Mouse (Mus musculus): ENCODE measurements around the gene Uhrf1bp1. TPM values are rescaled to one million over a fixed set of nuclear protein-coding genes. Genes with fewer than 3 reads are reported as not detected.

Gene Uhrf1bp1
- polyA plus RNA-seq, 1 experiment from 2014 or later, result 6.4 TPM

DNA sequence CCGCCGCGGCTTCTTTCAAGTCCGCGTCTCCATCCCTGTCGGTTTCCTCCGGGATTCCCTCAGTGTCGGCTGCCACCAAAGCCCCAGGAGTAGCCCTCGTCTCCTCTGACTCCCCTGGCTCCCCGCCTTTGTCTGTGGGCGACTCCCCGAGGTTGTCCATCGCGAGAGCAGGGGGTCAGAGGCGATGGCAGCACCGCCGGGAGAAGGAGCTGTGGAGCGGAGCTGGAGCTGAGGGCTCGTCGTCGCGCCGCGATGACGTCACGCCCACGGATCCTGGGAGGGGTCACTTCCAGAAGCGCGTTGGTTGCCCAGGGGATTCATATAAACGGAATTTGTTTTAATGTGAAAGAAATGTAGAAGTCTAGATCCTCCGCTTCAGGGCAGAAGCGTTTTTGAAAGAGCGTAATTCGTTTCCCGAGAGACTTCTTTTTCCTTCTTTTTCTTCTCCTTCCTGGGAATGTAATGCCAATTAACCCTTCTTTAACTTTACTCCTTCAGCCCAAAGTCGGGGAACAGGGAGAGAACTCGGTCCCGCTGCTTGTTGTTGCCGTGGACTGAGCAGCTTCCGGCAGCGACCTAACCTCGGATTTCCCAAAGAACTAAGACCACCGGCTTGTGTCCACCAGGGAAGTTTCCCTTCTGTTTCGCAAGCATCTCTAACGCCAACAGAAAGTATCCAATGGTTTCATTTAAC, 51.4 kb downstream of the Uhrf1bp1 start:
- under 1% methylated on average over 45 of the region's 45 CpGs for WGBS
- H3K4me2 ChIP-seq, result peak overlapping the region; percentile 94
- peak; percentile 49; the same call in 1 of the 2 replicates for ATAC-seq (ENCODE audit: low FRiP score, low read depth)
- H3K4me1 ChIP-seq (replicated peaks), result peaks cover 46% of the 10 kb centered on the region
- peak overlapping the region; percentile 90 for H3K27ac ChIP-seq (replicated peaks)
- peaks cover 16% of the 10 kb centered on the region for H3K36me3 ChIP-seq
- no peaks in the 10 kb centered on the region for H3K9me3 ChIP-seq
- peak overlapping the region; percentile 80 for H3K9ac ChIP-seq
- peak overlapping the region; percentile 88 for H3K4me3 ChIP-seq
- H3K27me3 ChIP-seq, result no peaks in the 10 kb centered on the region

- no peaks in the 10 kb centered on the region for H3K27me3 ChIP-seq
- peaks cover 10% of the 10 kb centered on the region; the same call in 1 of the 2 replicates for H3K36me3 ChIP-seq
- WGBS, result 1% methylated on average over 12 of the region's 12 CpGs
- H3K9ac ChIP-seq, result peak overlapping the region; percentile 80
- H3K4me1 ChIP-seq (replicated peaks), result peaks cover 46% of the 10 kb centered on the region
- H3K4me3 ChIP-seq, result peak overlapping the region; percentile 88
- H3K9me3 ChIP-seq, result no peaks in the 10 kb centered on the region
- ATAC-seq (ENCODE audit: low FRiP score, low read depth), result no peak; the same call in 1 of the 2 replicates
- H3K4me2 ChIP-seq, result peak overlapping the region; percentile 94
- peak overlapping the region; percentile 90 for H3K27ac ChIP-seq (replicated peaks)
Observed at GRCm38 (mm10) chr17:27908206-27908887, 52.1 kb downstream of the Uhrf1bp1 start.

- H3K4me3 ChIP-seq, result peak within 1 kb of the TSS; percentile 88
Observed at GRCm38 (mm10) chr17:27908888-27909621, 52.8 kb downstream of the Uhrf1bp1 start, which contains the start of gene Anks1. Gene Anks1 (plus strand): TSS chr17:27909306.

DNA sequence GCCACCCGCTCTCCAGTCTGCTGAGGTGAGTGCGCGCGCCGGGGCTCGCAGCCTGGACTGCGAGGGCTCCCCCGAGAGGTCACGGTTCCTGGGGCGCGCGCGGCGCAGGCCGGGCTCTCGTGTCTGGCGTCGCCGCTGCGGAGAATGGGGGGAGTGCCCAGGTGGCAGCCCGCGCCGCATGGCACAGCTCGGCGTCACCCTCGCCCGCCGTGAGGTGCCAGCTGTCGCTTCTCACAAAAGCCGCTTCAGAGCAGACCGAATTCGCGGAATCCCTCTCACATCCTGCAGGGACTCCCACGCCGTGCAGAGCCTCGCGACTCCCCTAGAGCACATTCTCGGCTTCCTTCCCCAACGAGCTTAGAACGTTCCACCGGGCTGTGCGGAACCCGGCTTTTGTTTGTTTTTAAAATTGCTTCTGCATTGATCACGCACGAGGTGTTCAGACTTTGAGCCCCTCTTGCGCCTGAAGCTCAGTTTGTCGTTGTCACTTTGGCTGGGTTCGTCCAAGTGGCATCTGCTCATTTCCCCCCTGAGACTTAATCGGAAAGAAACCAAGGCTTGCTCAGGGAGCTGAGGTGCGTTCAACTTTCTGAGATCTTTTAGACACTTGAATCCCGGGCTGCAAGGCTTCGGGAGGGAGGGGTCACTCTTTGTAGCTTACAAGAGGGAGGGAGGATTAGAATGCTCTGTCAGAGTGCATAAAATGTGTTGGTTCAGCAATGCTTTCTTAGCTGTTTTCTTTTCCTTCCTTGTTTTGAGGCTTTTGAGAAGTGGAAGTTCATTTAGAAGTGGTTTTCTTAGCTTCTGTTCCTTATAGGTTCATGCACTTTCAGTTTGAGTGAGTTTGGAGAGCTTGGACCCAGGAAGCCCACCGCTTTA, 53.6 kb downstream of the Uhrf1bp1 start, which contains the start of gene Taf11:
Gene Taf11, minus strand, starts transcription at position 223 of the 879 bp plus-strand sequence.
- Histone ChIP-seq H3K27ac (replicated peaks) (peak within 1 kb of the TSS; percentile 90), H3K9ac (peak within 1 kb of the TSS; percentile 80), H3K9me3 (no peaks in the 10 kb centered on the region), H3K36me3 (peaks cover 2% of the 10 kb centered on the region; the same call in 1 of the 2 replicates), H3K4me1 (replicated peaks) (peaks cover 46% of the 10 kb centered on the region), H3K4me3 (peak within 1 kb of the TSS; percentile 88), H3K4me2 (peak within 1 kb of the TSS; percentile 94), H3K27me3 (no peaks in the 10 kb centered on the region)
- peak; percentile 32; the same call in 1 of the 2 replicates for ATAC-seq (ENCODE audit: low FRiP score, low read depth)
- 2% methylated on average over 50 of the region's 53 CpGs for WGBS

More at GRCm38 (mm10) chr17:27908888-27909621, 52.8 kb downstream of the Uhrf1bp1 start, which contains the start of gene Anks1:
- peak within 1 kb of the TSS; percentile 94 for H3K4me2 ChIP-seq
- peak within 1 kb of the TSS; percentile 80 for H3K9ac ChIP-seq
- WGBS, result under 1% methylated on average over 73 of the region's 78 CpGs
- H3K27ac ChIP-seq (replicated peaks), result peak within 1 kb of the TSS; percentile 90
- peak; percentile 92 for ATAC-seq (ENCODE audit: low FRiP score, low read depth)
- no peaks in the 10 kb centered on the region for H3K27me3 ChIP-seq
- H3K9me3 ChIP-seq, result no peaks in the 10 kb centered on the region
- peaks cover 46% of the 10 kb centered on the region for H3K4me1 ChIP-seq (replicated peaks)
- H3K36me3 ChIP-seq, result peaks cover 4% of the 10 kb centered on the region; the same call in 1 of the 2 replicates

GRCm38 (mm10) chr17:27911371-27911770, 55.1 kb downstream of the Uhrf1bp1 start:
- Histone ChIP-seq H3K4me2 (no peak overlapping the region), H3K9ac (no peak overlapping the region), H3K4me3 (no peak overlapping the region)

DNA sequence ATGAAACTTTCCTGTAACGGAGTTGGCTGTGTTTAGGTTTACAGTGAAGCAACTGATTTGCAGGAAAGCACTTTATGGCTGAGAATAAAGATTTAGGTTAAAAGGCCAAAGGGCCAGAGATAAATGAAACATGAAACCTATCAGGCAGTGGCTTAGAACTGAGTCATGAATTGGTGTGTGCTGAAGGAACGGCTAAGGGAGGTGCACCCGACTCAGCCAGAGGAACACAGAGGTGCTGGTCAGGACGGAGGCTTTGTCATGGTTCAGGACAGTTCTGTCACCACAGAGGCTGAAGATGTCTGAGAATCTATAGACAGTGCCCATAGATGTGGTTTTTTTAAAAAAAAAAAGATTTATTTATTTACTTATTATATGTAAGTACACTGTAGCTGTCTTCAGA, 58.5 kb downstream of the Uhrf1bp1 start:
- WGBS, result 95% methylated on average over 4 of the region's 4 CpGs
- H3K9ac ChIP-seq, result no peak overlapping the region
- H3K4me3 ChIP-seq, result no peak overlapping the region
- no peaks in the 10 kb centered on the region for H3K9me3 ChIP-seq
- no peak overlapping the region for H3K4me2 ChIP-seq
- ATAC-seq (ENCODE audit: low FRiP score, low read depth), result no peak
- no peaks in the 10 kb centered on the region for H3K36me3 ChIP-seq
- H3K27ac ChIP-seq (replicated peaks), result no peak overlapping the region
- H3K27me3 ChIP-seq, result no peaks in the 10 kb centered on the region
- peaks cover 21% of the 10 kb centered on the region for H3K4me1 ChIP-seq (replicated peaks)

More at GRCm38 (mm10) chr17:27911371-27911770, 55.1 kb downstream of the Uhrf1bp1 start:
- Histone ChIP-seq H3K27ac (replicated peaks) (no peak overlapping the region), H3K27me3 (no peaks in the 10 kb centered on the region), H3K36me3 (no peaks in the 10 kb centered on the region), H3K9me3 (no peaks in the 10 kb centered on the region), H3K4me1 (replicated peaks) (peaks cover 38% of the 10 kb centered on the region)
- ATAC-seq (ENCODE audit: low FRiP score, low read depth), result no peak
- WGBS, result 92% methylated on average over 7 of the region's 7 CpGs

DNA sequence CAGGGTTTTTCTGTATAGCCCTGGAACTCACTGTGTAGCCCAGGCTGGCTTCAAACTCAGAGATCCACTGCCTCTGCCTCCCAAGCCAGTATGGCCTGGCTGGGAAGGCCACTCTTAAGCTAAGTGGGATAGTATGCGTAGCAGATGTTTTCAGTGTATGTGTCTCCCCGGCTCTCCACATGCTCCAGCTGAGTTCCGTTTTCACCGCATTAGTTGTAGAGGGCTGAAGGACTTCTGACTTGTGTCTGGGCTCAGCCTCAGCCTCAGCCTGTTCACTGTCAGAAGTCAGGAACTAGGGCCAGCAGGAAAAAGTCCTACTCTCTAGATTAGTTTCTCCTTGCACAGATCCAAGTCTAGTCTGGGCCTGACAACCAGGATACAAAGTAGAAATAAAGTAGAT, 60.1 kb downstream of the Uhrf1bp1 start:
- Histone ChIP-seq H3K4me3 (no peak overlapping the region), H3K9ac (no peak overlapping the region), H3K36me3 (no peaks in the 10 kb centered on the region), H3K4me1 (replicated peaks) (peaks cover 13% of the 10 kb centered on the region), H3K27me3 (no peaks in the 10 kb centered on the region), H3K4me2 (no peak overlapping the region), H3K9me3 (no peaks in the 10 kb centered on the region), H3K27ac (replicated peaks) (no peak overlapping the region)
- ATAC-seq (ENCODE audit: low FRiP score, low read depth), result no peak
- 91% methylated on average over 4 of the region's 4 CpGs for WGBS

DNA sequence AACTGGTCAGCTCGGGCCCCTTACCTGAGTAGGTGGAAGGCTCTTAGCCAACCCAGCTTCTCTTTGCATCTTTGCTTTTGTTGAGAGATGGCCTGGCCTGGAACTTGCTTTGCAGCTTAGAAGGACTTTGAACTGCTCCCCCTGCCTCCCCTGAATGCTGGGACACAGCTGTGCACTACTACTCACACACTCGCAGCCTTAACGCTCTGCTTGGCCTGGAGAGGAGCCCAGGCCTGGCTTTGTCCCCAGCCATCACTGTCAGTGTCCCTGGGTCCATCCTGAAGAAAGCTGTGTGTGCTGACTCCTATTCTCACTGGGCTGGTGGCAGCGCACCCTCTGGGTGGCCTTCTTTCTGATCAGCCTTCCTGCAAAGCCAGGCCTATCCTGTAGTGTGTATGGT, 64.4 kb downstream of the Uhrf1bp1 start:
- H3K27me3 ChIP-seq, result no peaks in the 10 kb centered on the region
- WGBS, result 69% methylated on average over 4 of the region's 4 CpGs
- ATAC-seq (ENCODE audit: low FRiP score, low read depth), result no peak
- no peaks in the 10 kb centered on the region for H3K9me3 ChIP-seq
- H3K4me3 ChIP-seq, result no peak overlapping the region
- no peak overlapping the region for H3K27ac ChIP-seq (replicated peaks)
- no peaks in the 10 kb centered on the region for H3K36me3 ChIP-seq
- no peak overlapping the region for H3K9ac ChIP-seq
- peaks cover 23% of the 10 kb centered on the region for H3K4me1 ChIP-seq (replicated peaks)
- no peak overlapping the region for H3K4me2 ChIP-seq

GRCm38 (mm10) chr17:27922174-27922712, 66.0 kb downstream of the Uhrf1bp1 start:
- no peak for ATAC-seq (ENCODE audit: low FRiP score, low read depth)
- Histone ChIP-seq H3K27me3 (no peaks in the 10 kb centered on the region), H3K9ac (no peak overlapping the region), H3K4me2 (no peak overlapping the region), H3K36me3 (no peaks in the 10 kb centered on the region), H3K4me3 (no peak overlapping the region), H3K27ac (replicated peaks) (0 out of 2 replicates have a peak overlapping the region, but pooled peaks have one; percentile 17), H3K9me3 (no peaks in the 10 kb centered on the region), H3K4me1 (replicated peaks) (peaks cover 23% of the 10 kb centered on the region)
- 64% methylated on average over 11 of the region's 11 CpGs for WGBS

- no peak overlapping the region for H3K27ac ChIP-seq (replicated peaks)
- no peak overlapping the region for H3K4me3 ChIP-seq
- no peaks in the 10 kb centered on the region for H3K9me3 ChIP-seq
- ATAC-seq (ENCODE audit: low FRiP score, low read depth), result no peak
- no peaks in the 10 kb centered on the region for H3K36me3 ChIP-seq
- peaks cover 23% of the 10 kb centered on the region for H3K4me1 ChIP-seq (replicated peaks)
- 83% methylated on average over 4 of the region's 4 CpGs for WGBS
- no peaks in the 10 kb centered on the region for H3K27me3 ChIP-seq
- H3K9ac ChIP-seq, result no peak overlapping the region
- H3K4me2 ChIP-seq, result no peak overlapping the region
Observed at GRCm38 (mm10) chr17:27925054-27925453, 68.8 kb downstream of the Uhrf1bp1 start.

GRCm38 (mm10) chr17:27925504-27925903, 69.3 kb downstream of the Uhrf1bp1 start:
- Histone ChIP-seq H3K27ac (replicated peaks) (no peak overlapping the region), H3K9me3 (no peaks in the 10 kb centered on the region), H3K9ac (no peak overlapping the region), H3K27me3 (no peaks in the 10 kb centered on the region), H3K4me2 (no peak overlapping the region), H3K4me1 (replicated peaks) (peaks cover 21% of the 10 kb centered on the region), H3K4me3 (no peak overlapping the region), H3K36me3 (no peaks in the 10 kb centered on the region)
- 76% methylated on average over 7 of the region's 7 CpGs for WGBS
- no peak for ATAC-seq (ENCODE audit: low FRiP score, low read depth)
